Mouse (Mus musculus): ENCODE results near the gene Mrpl27. TPM values are rescaled to one million over a fixed set of nuclear protein-coding genes. Genes with fewer than 3 reads are reported as not detected.

The Mrpl27 gene
- total and polyA plus RNA-seq, 3 experiments, result 95.2 to 139 (median 104) TPM

DNA sequence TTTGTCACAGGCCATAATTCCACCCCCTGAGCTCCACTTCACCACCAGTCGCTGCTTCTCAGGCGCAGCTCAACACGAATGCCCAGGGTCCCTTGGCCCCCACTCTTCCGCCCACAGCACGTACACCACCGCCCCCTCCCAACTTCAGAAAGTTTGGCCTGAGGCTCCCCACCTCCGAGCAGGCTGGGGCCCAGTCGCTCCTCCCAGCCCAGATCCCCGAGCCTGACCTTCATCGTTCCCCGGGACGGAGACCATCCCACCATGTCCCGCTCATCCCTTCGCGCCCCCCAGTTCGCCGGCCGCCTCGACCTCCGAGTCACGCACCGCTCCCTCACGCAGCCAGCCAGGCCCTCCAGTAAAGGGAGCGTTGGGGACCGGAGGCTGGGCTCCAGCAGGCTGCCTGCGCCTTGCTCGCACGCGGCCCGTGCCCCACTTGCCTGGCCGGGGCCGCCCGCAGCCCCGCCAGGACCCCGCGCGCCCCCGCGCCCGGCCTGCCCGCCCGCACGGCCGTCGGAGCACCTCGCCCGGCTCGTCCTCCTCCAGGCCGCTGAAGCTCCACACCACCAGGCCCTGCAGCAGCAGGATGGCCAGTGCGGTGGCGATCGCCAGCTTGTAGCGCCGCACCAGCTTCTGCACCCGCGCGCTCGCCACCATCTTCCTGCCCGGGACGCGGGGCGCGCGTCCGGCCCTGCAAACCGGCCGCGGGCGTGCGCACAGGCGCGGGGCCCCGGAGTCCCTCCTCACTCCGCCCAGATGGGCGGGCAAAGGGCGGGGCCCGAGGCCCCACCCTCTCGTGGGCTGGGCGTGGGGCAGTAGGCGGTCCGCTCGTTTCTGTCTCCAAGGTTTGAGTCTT is 23.4 kb downstream of the Mrpl27 start, which contains the start of gene Xylt2:
Gene Xylt2, minus strand, starts transcription at position 762 of the 853 bp plus-strand sequence.
- H3K27me3 ChIP-seq (replicated peaks), result no peaks in the 10 kb centered on the region
- H3K4me2 ChIP-seq (ENCODE audit: insufficient read depth, low read depth, poor library complexity, severe bottlenecking), result peak within 1 kb of the TSS; percentile 82
- dilution Hi-C loops (cut with MboI; ENCODE audit: extremely low pct_ligation_motif_present, extremely low pct_unique_long_range_greater_than_20kb, low sequenced_read_pairs) (no loop called here), in situ Hi-C loops (cut with MboI; ENCODE audit: low pct_ligation_motif_present, low pct_unique_long_range_greater_than_20kb, low sequenced_read_pairs) (no loop called here)
- H3K4me1 ChIP-seq (ENCODE audit: control insufficient read depth in 1 of 2, insufficient read depth in 2 of 2), result peaks cover 12 to 29% of the 10 kb centered on the region in 2 experiments
- H3K4me3 ChIP-seq (replicated peaks in 1 of 3; ENCODE audit: low read depth in 2 of 3, low read length in 2 of 3, poor library complexity in 1 of 3), result peak within 1 kb of the TSS; percentile 77 to 95 (median 81)
- H3K9me3 ChIP-seq (replicated peaks; ENCODE audit: low read length), result peaks cover 2% of the 10 kb centered on the region
- no peak for TF ChIP-seq HCFC1 (IDR thresholded peaks at IDR 0.05; ENCODE audit: low read depth, low read length)
- peak; percentile 67 for TF ChIP-seq MXI1 (IDR thresholded peaks at IDR 0.05; ENCODE audit: low read depth, low read length)
- peak; percentile 58; the same call in 1 of the 2 replicates for TF ChIP-seq MEF2A (IDR thresholded peaks at IDR 0.05; ENCODE audit: borderline replicate concordance, low read depth, low read length)
- TF ChIP-seq MAFK (IDR thresholded peaks at IDR 0.05; ENCODE audit: insufficient replicate concordance, low read length), result no peak
- TF ChIP-seq MYC (IDR thresholded peaks at IDR 0.05; ENCODE audit: low read depth, low read length), result 0 out of 2 replicates have a peak, but pooled peaks have one; percentile 12
- peak; percentile 84 for TF ChIP-seq NELFE (IDR thresholded peaks at IDR 0.05; ENCODE audit: low read depth, low read length)
- no peak for TF ChIP-seq UBTF (IDR thresholded peaks at IDR 0.05; ENCODE audit: low read depth, low read length)
- TF ChIP-seq POLR2A (IDR thresholded peaks at IDR 0.05; ENCODE audit: low read depth, low read length), result peak; percentile 89
- peak; percentile 20; the same call in 1 of the 2 replicates for TF ChIP-seq SIN3A (IDR thresholded peaks at IDR 0.05; ENCODE audit: low read length)
- peak; percentile 89; the same call in 1 of the 2 replicates for TF ChIP-seq ZMIZ1 (IDR thresholded peaks at IDR 0.05; ENCODE audit: low read depth, low read length)
- TF ChIP-seq USF1 (IDR thresholded peaks at IDR 0.05; ENCODE audit: low read depth, low read length), result no peak
- TF ChIP-seq TCF12 (IDR thresholded peaks at IDR 0.05; ENCODE audit: low read depth, low read length), result peak; percentile 76
- peak; percentile 81 for TF ChIP-seq NRF1 (IDR thresholded peaks at IDR 0.05; ENCODE audit: low read depth, low read length)
- peak; percentile 37; the same call in 1 of the 2 replicates for TF ChIP-seq IRF4 (IDR thresholded peaks at IDR 0.05; ENCODE audit: low read depth, low read length)
- 0 out of 2 replicates have a peak, but pooled peaks have one; percentile 9 for TF ChIP-seq MAX (IDR thresholded peaks at IDR 0.05; ENCODE audit: low read length)
- TF ChIP-seq ELF1 (IDR thresholded peaks at IDR 0.05; ENCODE audit: low read depth, low read length), result peak; percentile 60
- no peak within 1 kb of the TSS for H3K27ac ChIP-seq (ENCODE audit: insufficient read depth, low read depth)
- H3K36me3 ChIP-seq (replicated peaks in 1 of 2; ENCODE audit: control insufficient read depth in 1 of 2, insufficient read depth in 1 of 2, low read length in 1 of 2), result peaks cover 0 to 23% of the 10 kb centered on the region in 2 experiments
- H3K9ac ChIP-seq (ENCODE audit: insufficient read depth, low read depth), result peak within 1 kb of the TSS; percentile 83
- H3K79me2 ChIP-seq (replicated peaks; ENCODE audit: control insufficient read depth, extremely low read depth, insufficient read depth, poor library complexity, severe bottlenecking), result no peaks in the 10 kb centered on the region
- peak; percentile 89 for DNase-seq (ENCODE audit: extremely low read depth)

DNA sequence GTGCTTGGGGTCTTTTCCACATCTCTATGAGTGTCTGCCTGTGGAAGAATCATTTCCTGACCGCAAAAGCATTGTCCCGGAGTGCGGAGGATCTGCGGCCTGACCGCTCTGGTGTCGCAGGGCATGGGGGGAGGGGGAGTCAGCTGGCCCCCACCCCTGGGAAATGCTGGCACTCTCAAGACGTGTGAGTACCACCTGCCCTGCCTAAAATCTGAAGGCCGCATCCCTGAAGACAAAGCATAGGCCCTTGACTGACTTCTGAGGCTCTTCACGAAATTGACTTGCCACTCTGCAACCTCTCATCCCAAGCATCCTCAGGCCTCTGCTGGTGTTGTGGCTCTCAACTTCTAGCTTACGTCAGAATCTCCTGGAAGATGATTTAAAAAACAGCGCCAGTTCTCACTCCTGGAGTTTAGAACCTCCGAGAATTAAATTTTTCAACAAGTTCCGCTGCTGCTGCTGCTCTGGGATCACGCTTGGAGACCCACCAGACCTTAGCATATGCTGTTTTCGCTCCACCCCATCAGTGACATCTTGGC is 24.1 kb downstream of the Mrpl27 start:
- Histone ChIP-seq H3K4me3 (replicated peaks in 1 of 3; ENCODE audit: low read depth in 2 of 3, low read length in 2 of 3, poor library complexity in 1 of 3) (peak overlapping the region; percentile 77 to 95 (median 81)), H3K36me3 (replicated peaks in 1 of 2; ENCODE audit: control insufficient read depth in 1 of 2, insufficient read depth in 1 of 2, low read length in 1 of 2) (peaks cover 0 to 19% of the 10 kb centered on the region in 2 experiments), H3K27ac (ENCODE audit: insufficient read depth, low read depth) (no peak overlapping the region), H3K79me2 (replicated peaks; ENCODE audit: control insufficient read depth, extremely low read depth, insufficient read depth, poor library complexity, severe bottlenecking) (no peaks in the 10 kb centered on the region), H3K4me2 (ENCODE audit: insufficient read depth, low read depth, poor library complexity, severe bottlenecking) (peak overlapping the region; percentile 74), H3K4me1 (ENCODE audit: control insufficient read depth in 1 of 2, insufficient read depth in 2 of 2) (peaks cover 12 to 29% of the 10 kb centered on the region in 2 experiments), H3K27me3 (replicated peaks) (no peaks in the 10 kb centered on the region), H3K9me3 (replicated peaks; ENCODE audit: low read length) (peaks cover 2% of the 10 kb centered on the region), H3K9ac (ENCODE audit: insufficient read depth, low read depth) (peak overlapping the region; percentile 25; the same call in 1 of the 2 replicates)
- DNase-seq (ENCODE audit: extremely low read depth), result no peak
- in situ Hi-C loops (cut with MboI; ENCODE audit: low pct_ligation_motif_present, low pct_unique_long_range_greater_than_20kb, low sequenced_read_pairs), result no loop called here
- dilution Hi-C loops (cut with MboI; ENCODE audit: extremely low pct_ligation_motif_present, extremely low pct_unique_long_range_greater_than_20kb, low sequenced_read_pairs), result no loop called here
- TF ChIP-seq MEF2A (IDR thresholded peaks at IDR 0.05; ENCODE audit: borderline replicate concordance, low read depth, low read length), result no peak
- peak; percentile 60; the same call in 1 of the 2 replicates for TF ChIP-seq MAZ (IDR thresholded peaks at IDR 0.05; ENCODE audit: low read depth, low read length)
- no peak for TF ChIP-seq MAX (IDR thresholded peaks at IDR 0.05; ENCODE audit: low read length)
- TF ChIP-seq PAX5 (IDR thresholded peaks at IDR 0.05; ENCODE audit: low read length), result no peak
- no peak for TF ChIP-seq ZC3H11A (IDR thresholded peaks at IDR 0.05; ENCODE audit: low read depth, low read length)
